Mouse (Mus musculus) macrophage (primary cell): ENCODE data around the gene Defb45. TPM values are rescaled to one million over a fixed set of nuclear protein-coding genes. Genes with fewer than 3 reads are reported as not detected.

Source experiments
- H3K27ac ChIP-seq: fragments of 350-480 bp; formaldehyde crosslinking; 2 replicates; pipeline ENCODE4 v1.9.0; 2021
- H3K36me3 ChIP-seq: fragments of 350-480 bp; formaldehyde crosslinking; 2 replicates; pipeline ENCODE4 v1.9.0; 2021; ENCODE audit errors: inconsistent target
- H3K4me3 ChIP-seq: fragments of 350-480 bp; formaldehyde crosslinking; 2 replicates; pipeline ENCODE4 v1.9.0; 2021; ENCODE audit errors: inconsistent target
- H3K79me2 ChIP-seq: fragments of 350-480 bp; formaldehyde crosslinking; 2 replicates; pipeline ENCODE4 v1.9.0; 2021; ENCODE audit errors: inconsistent target
- WGBS: methylation state at CpG from one replicate; pipeline ENCODE4 v1.1.7; 2026; ENCODE audit warnings: inconsistent platforms; ENCODE audit not compliant: missing documents; 5-methylcytosine and 5-hydroxymethylcytosine counted together
- polyA plus RNA-seq: library from polyadenylated mRNA; stranded (reverse); fragments of 250-400 nt; gene quantifications from 3 replicates; pipeline ENCODE4 v1.2.4, GENCODE M21; 2018; ENCODE audit warnings: inconsistent platforms

Gene Defb45
- polyA plus RNA-seq, 1 experiment from 2014 or later: not detected

- WGBS: 92% methylated on average over 7 of the region's 7 CpGs
- no peak within 1 kb of the TSS for H3K27ac ChIP-seq
- H3K79me2 ChIP-seq: no peaks in the 10 kb centered on the region
- H3K4me3 ChIP-seq: no peak within 1 kb of the TSS
- H3K36me3 ChIP-seq: no peaks in the 10 kb centered on the region
These were observed 23.8 kb upstream of the Defb45 start, which contains the start of gene Defb25 for GRCm38 (mm10) chr2:152622953-152623352. Gene Defb25 (minus strand): TSS chr2:152623053.

- no peak overlapping the region for H3K27ac ChIP-seq
- no peaks in the 10 kb centered on the region for H3K36me3 ChIP-seq
- H3K79me2 ChIP-seq: no peaks in the 10 kb centered on the region
- 82% methylated on average over 11 of the region's 13 CpGs for WGBS
- H3K4me3 ChIP-seq: no peak overlapping the region
These were observed 23.0 kb upstream of the Defb45 start for GRCm38 (mm10) chr2:152622151-152622550.

- no peaks in the 10 kb centered on the region for H3K36me3 ChIP-seq
- no peaks in the 10 kb centered on the region for H3K79me2 ChIP-seq
- no peak overlapping the region for H3K4me3 ChIP-seq
- WGBS: 19% methylated on average over 9 of the region's 9 CpGs
- no peak overlapping the region for H3K27ac ChIP-seq
These were observed 21.4 kb upstream of the Defb45 start for GRCm38 (mm10) chr2:152620367-152621134.

GRCm38 (mm10) chr2:152617374-152617773 lies 18.2 kb upstream of the Defb45 start:
- WGBS: 78% methylated on average over 5 of the region's 5 CpGs
- no peaks in the 10 kb centered on the region for H3K79me2 ChIP-seq
- H3K4me3 ChIP-seq: no peak overlapping the region
- H3K27ac ChIP-seq: no peak overlapping the region
- H3K36me3 ChIP-seq: no peaks in the 10 kb centered on the region

GRCm38 (mm10) chr2:152616470-152616869 lies 17.3 kb upstream of the Defb45 start:
- Histone ChIP-seq H3K79me2 (no peaks in the 10 kb centered on the region), H3K36me3 (no peaks in the 10 kb centered on the region), H3K4me3 (no peak overlapping the region), H3K27ac (no peak overlapping the region)
- 40% methylated on average over 6 of the region's 6 CpGs for WGBS

GRCm38 (mm10) chr2:152615563-152615962 lies 16.4 kb upstream of the Defb45 start:
- no peaks in the 10 kb centered on the region for H3K36me3 ChIP-seq
- no peak overlapping the region for H3K27ac ChIP-seq
- WGBS: 23% methylated on average over 7 of the region's 7 CpGs
- no peak overlapping the region for H3K4me3 ChIP-seq
- H3K79me2 ChIP-seq: no peaks in the 10 kb centered on the region

GRCm38 (mm10) chr2:152612193-152612592 lies 13.0 kb upstream of the Defb45 start:
- no peak overlapping the region for H3K27ac ChIP-seq
- H3K4me3 ChIP-seq: no peak overlapping the region
- 64% methylated on average over 7 of the region's 8 CpGs for WGBS
- H3K36me3 ChIP-seq: no peaks in the 10 kb centered on the region
- H3K79me2 ChIP-seq: no peaks in the 10 kb centered on the region

- 91% methylated on average over 1 of the region's 1 CpGs for WGBS
- Histone ChIP-seq H3K27ac (no peak overlapping the region), H3K4me3 (no peak overlapping the region), H3K79me2 (no peaks in the 10 kb centered on the region), H3K36me3 (no peaks in the 10 kb centered on the region)
These were observed 9.5 kb upstream of the Defb45 start for GRCm38 (mm10) chr2:152608719-152609118.

- no peaks in the 10 kb centered on the region for H3K36me3 ChIP-seq
- 52% methylated on average over 6 of the region's 6 CpGs for WGBS
- H3K79me2 ChIP-seq: no peaks in the 10 kb centered on the region
- no peak overlapping the region for H3K4me3 ChIP-seq
- no peak overlapping the region for H3K27ac ChIP-seq
These were observed 8.5 kb upstream of the Defb45 start for GRCm38 (mm10) chr2:152607746-152608145.

GRCm38 (mm10) chr2:152604057-152604456 lies 4.9 kb upstream of the Defb45 start, which contains the start of gene Defb36:
Gene Defb36 (plus strand): TSS chr2:152604327.
- 80% methylated on average over 15 of the region's 15 CpGs for WGBS
- no peak within 1 kb of the TSS for H3K27ac ChIP-seq
- H3K36me3 ChIP-seq: no peaks in the 10 kb centered on the region
- no peak within 1 kb of the TSS for H3K4me3 ChIP-seq
- no peaks in the 10 kb centered on the region for H3K79me2 ChIP-seq

- Histone ChIP-seq H3K27ac (no peak overlapping the region), H3K36me3 (no peaks in the 10 kb centered on the region), H3K79me2 (no peaks in the 10 kb centered on the region), H3K4me3 (no peak overlapping the region)
- WGBS: 58% methylated on average over 4 of the region's 4 CpGs
These were observed 2.2 kb upstream of the Defb45 start for GRCm38 (mm10) chr2:152601275-152601960.

- WGBS: 87% methylated on average over 6 of the region's 6 CpGs
These were observed 877 bp upstream of the Defb45 start for GRCm38 (mm10) chr2:152600076-152600475.

GRCm38 (mm10) chr2:152589021-152589420 lies 10.2 kb downstream of the Defb45 start:
- H3K27ac ChIP-seq: no peak overlapping the region
- WGBS: 69% methylated on average over 6 of the region's 6 CpGs
- H3K4me3 ChIP-seq: no peak overlapping the region
- H3K79me2 ChIP-seq: no peaks in the 10 kb centered on the region
- H3K36me3 ChIP-seq: no peaks in the 10 kb centered on the region

More at GRCm38 (mm10) chr2:152600076-152600475, 877 bp upstream of the Defb45 start:
- Histone ChIP-seq H3K4me3 (no peak overlapping the region), H3K79me2 (no peaks in the 10 kb centered on the region), H3K27ac (no peak overlapping the region), H3K36me3 (no peaks in the 10 kb centered on the region)

GRCm38 (mm10) chr2:152588450-152588849 lies 10.7 kb downstream of the Defb45 start:
- Histone ChIP-seq H3K4me3 (no peak overlapping the region), H3K27ac (no peak overlapping the region), H3K79me2 (no peaks in the 10 kb centered on the region), H3K36me3 (no peaks in the 10 kb centered on the region)
- WGBS: 86% methylated on average over 2 of the region's 2 CpGs

GRCm38 (mm10) chr2:152586926-152587560 lies 12.2 kb downstream of the Defb45 start:
- no peak overlapping the region for H3K4me3 ChIP-seq
- no peaks in the 10 kb centered on the region for H3K36me3 ChIP-seq
- H3K79me2 ChIP-seq: no peaks in the 10 kb centered on the region
- no peak overlapping the region for H3K27ac ChIP-seq
- WGBS: 78% methylated on average over 4 of the region's 4 CpGs
